Comparison of ENCODE assay signal across 8 mouse cellular contexts in genomic region chr12:103532020-103532648, GRCm38 (mm10). TPM values are rescaled to one million over a fixed set of nuclear protein-coding genes. Genes with fewer than 3 reads are reported as not detected.
A peak's percentile ranks its signal among the peaks of the same experiment; 100 is the strongest.
DNase-seq lines count a peak whose midpoint lies in the region; ATAC-seq lines count a peak whose summit lies in the region.

TSS of gene Ppp4r4 (plus strand) at chr12:103532283.

- H3K9ac ChIP-seq in intestine, embryonic 15.5 days = peak within 1 kb of the TSS; percentile 70

- WGBS in intestine, embryonic 15.5 days = under 1% methylated on average over 71 of the region's 74 CpGs

- H3K4me2 ChIP-seq in intestine, embryonic 15.5 days (replicated peaks) = peak within 1 kb of the TSS; percentile 96

- peak within 1 kb of the TSS; percentile 56 for H3K4me3 ChIP-seq in intestine, embryonic 15.5 days (replicated peaks)

- peak; percentile 98 for ATAC-seq in intestine, embryonic 15.5 days

- intact Hi-C loops in left cerebral cortex, postnatal 14 days (cut with DNase I) = no loop called here

- H3K27ac ChIP-seq in intestine, embryonic 15.5 days = no peak within 1 kb of the TSS

- H3K9me3 ChIP-seq in intestine, embryonic 15.5 days = no peaks in the 10 kb centered on the region

- peak; percentile 91 for DNase-seq in adrenal gland, adult 8-10 months
- peak; percentile 95 for DNase-seq in embryo, embryonic 9.5 days (ENCODE audit: extremely low spot score)
- DNase-seq in gastrocnemius, postnatal 4 days (ENCODE audit: low spot score in 2 of 2) = peak; percentile 90 to 92
- DNase-seq in left cerebral cortex, postnatal 14 days (ENCODE audit: low spot score in 2 of 2) = peak; percentile 95
- peak; percentile 97 for DNase-seq in mesoderm, embryonic 11.5 days (ENCODE audit: low read depth, low spot score)
- peak; percentile 97 for DNase-seq in right cerebral cortex, postnatal 25 days
- DNase-seq in urinary bladder, postnatal 36 days (ENCODE audit: low spot score in 2 of 2) = peak; percentile 90 to 92

- H3K4me1 ChIP-seq in intestine, embryonic 15.5 days (replicated peaks) = peaks cover 6% of the 10 kb centered on the region

- H3K36me3 ChIP-seq in intestine, embryonic 15.5 days = no peaks in the 10 kb centered on the region

- H3K27me3 ChIP-seq in intestine, embryonic 15.5 days (replicated peaks) = peaks cover 7% of the 10 kb centered on the region; the same call in 1 of the 2 replicates

RNA-seq across cellular contexts. Expression of gene Ppp4r4, which starts in this region (rescaled TPM):
- 10 to 100 TPM in 1 of 4 experiments, 1 to 10 TPM in 3; 4.0 to 11.1 (median 7.3) TPM for total RNA-seq in adrenal gland, adult 8-10 months (2022)
- under 1 TPM; 0.70 to 0.88 TPM for total RNA-seq in gastrocnemius, postnatal 4 days (2021)
- 1.2 and 1.3 TPM in 2 replicates for polyA plus RNA-seq in intestine, embryonic 15.5 days (2015; fragmentation: Nextera tagmentation; extraction: Ambion mirVana)
- 10 to 100 TPM; 14.5 to 14.6 TPM for total RNA-seq in left cerebral cortex, postnatal 14 days (2021)

Comparison
In these comparisons a context has a peak if more than half of its experiments do, and no peak if none do; other contexts are left out.
1. Peak in DNase-seq in gastrocnemius, postnatal 4 days; RNA of the gene not detected or under 1 TPM.